ENCODE assay signal across 12 mouse cellular contexts in the genomic region with DNA sequence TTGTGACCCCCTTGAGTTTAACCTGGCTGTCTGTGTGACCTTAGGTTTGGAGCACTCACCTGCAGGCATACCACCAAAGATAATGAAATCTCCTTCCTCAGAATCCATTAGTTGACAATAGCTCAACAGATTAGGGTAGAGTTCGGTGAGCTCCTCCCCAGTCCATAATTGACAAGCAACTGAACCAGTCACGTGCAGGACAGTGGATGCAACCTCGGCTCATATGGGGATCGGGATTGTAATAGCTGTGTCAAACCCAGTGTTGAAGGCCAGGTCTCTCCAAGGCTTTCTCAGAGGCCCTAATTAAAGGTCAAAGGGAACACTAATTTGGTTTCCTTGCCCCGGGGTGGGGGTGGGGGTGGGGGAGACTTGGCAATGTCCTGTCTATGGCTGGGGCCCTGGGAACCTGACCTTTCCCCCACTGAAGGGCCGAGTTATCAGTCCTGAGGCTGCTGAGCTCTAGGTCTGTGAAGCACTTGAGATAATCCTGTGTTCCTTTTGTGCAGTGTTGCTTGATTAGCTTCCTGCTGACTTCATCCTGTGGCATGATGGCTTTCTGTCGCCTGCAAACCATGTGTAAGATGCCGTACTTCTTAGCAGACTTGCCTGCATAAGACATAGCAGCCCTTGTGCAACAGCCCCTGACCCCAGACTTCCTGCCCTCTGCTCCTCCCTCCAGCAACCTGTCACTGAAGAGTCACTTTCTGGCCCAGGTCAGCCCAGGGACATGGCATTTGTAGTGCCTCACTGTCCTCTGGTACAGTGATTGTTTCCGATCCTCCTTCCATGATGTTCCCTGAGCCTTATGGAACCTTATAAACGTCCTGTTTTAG.
A peak's percentile ranks its signal among the peaks of the same experiment; 100 is the strongest.
DNase-seq lines count a peak whose midpoint lies in the region; ATAC-seq and TF ChIP-seq lines count a peak whose summit lies in the region.
"Had no signal": no experiment of that assay in that cellular context is flagged by ENCODE, and none has a peak within 500 bp of the region (broad histone marks: within the 10 kb centered on the region; RNA-seq: fewer than 3 reads in every experiment).

No protein-coding gene starts in this region.

- intact Hi-C loops in left cerebral cortex, postnatal 25 days (cut with DNase I): no loop called here

- no peak for TF ChIP-seq EP300 in liver, embryonic 14.5 days (IDR thresholded peaks at IDR 0.05; ENCODE audit: low read depth)

- peak; percentile 6 for DNase-seq in kidney, postnatal 14 days
- peak; percentile 13 to 20 for DNase-seq in adrenal gland, postnatal 36 days
- peak; percentile 30 for DNase-seq in embryonic facial prominence, embryonic 10.5 days (ENCODE audit: low spot score)
- no peak for DNase-seq in liver, embryonic 14.5 days (ENCODE audit: low read depth in 3 of 3, low spot score in 3 of 3)
- no peak for DNase-seq in left cerebral cortex, postnatal 25 days (ENCODE audit: low spot score in 2 of 2)
- no peak for DNase-seq in gastrocnemius, postnatal 10 days
- DNase-seq: kidney, adult 2 months; lung, adult 2 months had no signal

- H3K9ac ChIP-seq in kidney, embryonic 14.5 days (ENCODE audit: low read depth, low read length): no peak overlapping the region
- no peak overlapping the region for H3K9ac ChIP-seq in liver, embryonic 14.5 days (replicated peaks)
- H3K9ac ChIP-seq: neural tube, embryonic 15.5 days; stomach, embryonic 15.5 days had no signal

- no peak overlapping the region for H3K4me2 ChIP-seq in kidney, embryonic 14.5 days (replicated peaks; ENCODE audit: low read depth, low read length)
- H3K4me2 ChIP-seq in liver, embryonic 14.5 days (ENCODE audit: low read depth): no peak overlapping the region
- H3K4me2 ChIP-seq: neural tube, embryonic 15.5 days; stomach, embryonic 15.5 days had no signal

- no peak overlapping the region for H3K27ac ChIP-seq in kidney, embryonic 14.5 days (ENCODE audit: low read depth, low read length)
- peak overlapping the region; percentile 55; the same call in 1 of the 2 replicates for H3K27ac ChIP-seq in embryonic facial prominence, embryonic 10.5 days (replicated peaks)
- H3K27ac ChIP-seq in liver, embryonic 14.5 days: no peak overlapping the region
- H3K27ac ChIP-seq: neural tube, embryonic 15.5 days; stomach, embryonic 15.5 days had no signal

- WGBS in kidney, embryonic 14.5 days: 49% methylated on average over 10 of the region's 10 CpGs
- WGBS in embryonic facial prominence, embryonic 10.5 days: 24% methylated on average over 10 of the region's 10 CpGs
- WGBS in liver, embryonic 14.5 days (ENCODE audit: insufficient replicate concordance): 41% methylated on average over 10 of the region's 10 CpGs

- H3K27me3 ChIP-seq in kidney, embryonic 14.5 days (ENCODE audit: control insufficient read depth, insufficient read depth, low read length): no peaks in the 10 kb centered on the region
- no peaks in the 10 kb centered on the region for H3K27me3 ChIP-seq in embryonic facial prominence, embryonic 10.5 days (replicated peaks; ENCODE audit: low read depth, poor library complexity, severe bottlenecking)
- H3K27me3 ChIP-seq in liver, embryonic 14.5 days (ENCODE audit: control insufficient read depth, insufficient read depth, low read length): no peaks in the 10 kb centered on the region
- H3K27me3 ChIP-seq: neural tube, embryonic 15.5 days; stomach, embryonic 15.5 days had no signal

- H3K9me3 ChIP-seq in kidney, embryonic 14.5 days (ENCODE audit: control insufficient read depth, low read length): peaks cover 4% of the 10 kb centered on the region; the same call in 1 of the 2 replicates
- H3K9me3 ChIP-seq in embryonic facial prominence, embryonic 10.5 days: 0 out of 2 replicates have a peak, but pooled peaks cover 2% of the 10 kb centered on the region
- no peaks in the 10 kb centered on the region for H3K9me3 ChIP-seq in liver, embryonic 14.5 days (ENCODE audit: control insufficient read depth, low read length)
- H3K9me3 ChIP-seq: neural tube, embryonic 15.5 days; stomach, embryonic 15.5 days had no signal

- TF ChIP-seq CTCF in liver, embryonic 14.5 days (IDR thresholded peaks at IDR 0.05; ENCODE audit: low read depth): no peak

- ATAC-seq in kidney, embryonic 14.5 days (ENCODE audit: low FRiP score, low TSS enrichment): no peak
- peak; percentile 43; the same call in 1 of the 2 replicates for ATAC-seq in liver, embryonic 14.5 days (ENCODE audit: insufficient read depth)

- no peak overlapping the region for H3K4me3 ChIP-seq in kidney, embryonic 14.5 days (ENCODE audit: low read length)
- H3K4me3 ChIP-seq in embryonic facial prominence, embryonic 10.5 days: 0 out of 2 replicates have a peak overlapping the region, but pooled peaks have one; percentile 8
- H3K4me3 ChIP-seq in liver, embryonic 14.5 days (ENCODE audit: insufficient read depth in 1 of 2, low read depth in 2 of 2, low read length in 2 of 2): no peak overlapping the region
- H3K4me3 ChIP-seq: erythroblast, embryonic 14.5 days; neural tube, embryonic 15.5 days; stomach, embryonic 15.5 days had no signal

- H3K4me1 ChIP-seq in kidney, embryonic 14.5 days (ENCODE audit: control insufficient read depth, insufficient read depth, low read length): peaks cover 9% of the 10 kb centered on the region; the same call in 1 of the 2 replicates
- H3K4me1 ChIP-seq in embryonic facial prominence, embryonic 10.5 days: peaks cover 46% of the 10 kb centered on the region
- H3K4me1 ChIP-seq in liver, embryonic 14.5 days (replicated peaks; ENCODE audit: control insufficient read depth in 2 of 2, insufficient read depth in 2 of 2, low read length in 1 of 2): no peaks in the 10 kb centered on the region
- H3K4me1 ChIP-seq: stomach, embryonic 15.5 days had no signal

- no peaks in the 10 kb centered on the region for H3K36me3 ChIP-seq in kidney, embryonic 14.5 days (ENCODE audit: control insufficient read depth, insufficient read depth, low read length)
- H3K36me3 ChIP-seq in embryonic facial prominence, embryonic 10.5 days (replicated peaks): no peaks in the 10 kb centered on the region
- no peaks in the 10 kb centered on the region for H3K36me3 ChIP-seq in liver, embryonic 14.5 days (replicated peaks; ENCODE audit: control insufficient read depth, insufficient read depth, low read depth)
- H3K36me3 ChIP-seq: neural tube, embryonic 15.5 days; stomach, embryonic 15.5 days had no signal

Comparison
In these comparisons a context has a peak if more than half of its experiments do, and no peak if none do; other contexts are left out.
1. DNase-seq: peak in kidney, postnatal 14 days (single experiment), adrenal gland, postnatal 36 days (2 of 2) and embryonic facial prominence, embryonic 10.5 days (single experiment); none in liver, embryonic 14.5 days (0 of 3), left cerebral cortex, postnatal 25 days (0 of 2) and gastrocnemius, postnatal 10 days (single experiment).